Mouse (Mus musculus) mature B cell (primary cell): ENCODE measurements around the gene Dact1.

Experiments used
- in situ Hi-C: fragments of 300-500 bp; cut with MboI; formaldehyde crosslinking; loops from 2 replicates; pipeline ENCODE4 v1.14.3; 2019

The Dact1 gene

DNA sequence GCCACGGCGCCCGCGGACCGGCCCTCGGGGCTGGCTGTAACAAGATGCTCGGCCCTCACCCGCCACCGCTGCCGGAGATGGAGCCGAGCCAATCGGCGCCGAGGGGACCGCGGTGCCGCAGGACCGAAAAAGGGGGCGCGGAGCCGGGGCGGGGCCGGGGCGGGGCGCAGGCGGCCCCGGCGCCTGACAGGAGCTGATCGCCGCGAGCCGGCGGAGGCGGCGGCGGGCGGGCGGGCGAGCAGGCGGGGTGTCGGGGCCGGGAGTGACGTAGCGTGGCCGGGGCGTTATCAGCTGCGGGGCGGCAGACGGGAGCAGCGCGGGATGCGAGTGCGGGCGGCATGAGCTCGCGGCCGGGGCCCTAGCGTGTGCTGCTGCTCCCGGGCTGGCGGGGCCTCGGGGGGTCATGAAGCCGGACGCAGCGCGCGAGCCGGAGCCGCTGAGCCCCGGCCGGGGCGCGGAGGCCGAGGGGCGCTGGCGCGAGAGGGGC is at the start of gene Dact1:
Gene Dact1 (plus strand): TSS at position 304 of the 487 bp plus-strand sequence.
- in situ Hi-C loops, result no loop called here

DNA sequence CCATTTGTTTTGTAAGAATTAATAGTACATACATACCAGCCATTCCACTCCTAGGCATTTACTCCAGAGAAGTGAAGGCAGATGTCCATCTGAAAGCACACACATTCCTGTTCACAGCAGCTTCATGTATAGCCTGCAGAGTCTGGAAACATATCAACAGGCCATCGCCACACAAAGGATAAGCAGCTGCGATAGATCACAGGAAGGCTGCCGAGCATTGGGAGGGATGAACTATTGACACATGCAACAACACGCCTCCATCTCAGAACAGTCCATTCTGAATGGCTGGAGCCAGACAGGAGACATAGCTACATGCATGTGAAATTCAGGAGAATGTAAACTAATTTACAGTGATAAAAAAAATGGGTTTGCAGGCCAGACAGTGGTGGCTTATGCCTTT is 45.5 kb upstream of the Dact1 start:
- in situ Hi-C loops, result no loop called here

DNA sequence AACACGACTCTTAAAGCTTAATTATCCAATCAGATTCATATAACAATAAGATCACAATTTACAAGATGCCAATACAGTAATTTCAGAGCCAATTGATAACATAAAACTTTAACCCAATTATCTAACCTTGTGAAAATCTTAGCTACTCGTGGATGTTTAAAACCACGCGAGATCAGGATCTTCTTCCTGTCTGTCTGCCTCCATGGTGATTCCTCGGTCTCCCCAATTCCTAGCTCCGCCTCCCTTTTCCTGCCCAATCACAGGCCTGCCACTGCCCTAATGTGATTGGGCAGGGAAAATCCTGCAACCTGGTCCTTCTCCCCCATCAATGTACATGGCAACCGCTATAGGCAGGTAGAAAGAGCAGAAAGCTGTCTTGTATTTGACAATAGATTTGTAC is 40.3 kb upstream of the Dact1 start:
- in situ Hi-C loops, result no loop called here

DNA sequence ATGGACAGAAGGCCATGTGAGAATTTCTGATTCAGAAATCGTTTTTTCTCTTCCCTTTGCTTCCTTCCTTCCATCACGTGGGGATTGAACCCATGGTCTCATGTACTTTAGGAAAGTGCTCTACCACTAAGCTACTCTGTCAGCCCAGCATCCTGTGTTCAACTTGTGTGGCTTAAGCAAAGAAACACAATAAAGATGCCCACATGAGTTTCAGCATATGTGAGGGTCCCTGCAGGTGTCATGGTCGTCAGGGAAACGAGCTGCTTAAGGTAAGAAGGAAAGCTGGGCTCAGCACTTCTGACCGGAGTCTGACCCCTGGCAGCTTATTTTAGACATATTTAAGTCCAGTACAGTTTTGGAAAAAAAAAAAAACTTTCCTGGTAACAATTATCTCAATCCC is 38.6 kb upstream of the Dact1 start:
- in situ Hi-C loops, result no loop called here

DNA sequence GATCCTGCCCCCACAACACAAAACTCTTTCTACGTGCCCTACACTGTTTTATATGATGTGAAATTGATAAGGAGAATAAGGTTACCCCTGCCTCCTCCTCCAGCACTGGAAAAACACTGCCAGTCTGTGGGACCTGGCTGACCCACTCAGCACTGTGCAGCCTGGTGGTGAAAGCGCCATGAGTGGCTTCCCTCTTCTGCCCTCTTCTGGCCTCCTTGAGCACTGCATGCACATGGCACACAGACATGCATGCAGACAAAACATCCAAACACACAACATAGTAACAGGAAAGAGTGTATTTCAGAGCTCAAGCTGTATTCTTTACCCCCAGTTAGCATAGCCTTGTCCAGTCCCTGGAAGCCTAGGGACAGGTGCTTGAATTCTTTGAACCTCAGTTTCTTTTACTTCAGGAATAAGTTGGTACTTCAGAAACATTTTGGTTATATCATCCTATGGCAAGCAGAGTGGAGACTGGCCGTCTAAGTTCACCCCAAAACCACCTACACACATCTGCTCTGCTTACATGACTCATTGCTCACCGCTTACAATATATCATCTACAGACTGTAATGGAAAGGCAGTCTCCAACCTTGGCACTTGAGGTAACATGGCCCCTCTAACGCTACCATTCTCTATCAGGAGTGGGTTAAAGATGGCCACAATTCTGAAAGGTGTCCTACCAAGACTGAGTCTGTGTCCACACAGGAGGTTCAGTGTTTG is 35.0 kb upstream of the Dact1 start:
- in situ Hi-C loops, result no loop called here

DNA sequence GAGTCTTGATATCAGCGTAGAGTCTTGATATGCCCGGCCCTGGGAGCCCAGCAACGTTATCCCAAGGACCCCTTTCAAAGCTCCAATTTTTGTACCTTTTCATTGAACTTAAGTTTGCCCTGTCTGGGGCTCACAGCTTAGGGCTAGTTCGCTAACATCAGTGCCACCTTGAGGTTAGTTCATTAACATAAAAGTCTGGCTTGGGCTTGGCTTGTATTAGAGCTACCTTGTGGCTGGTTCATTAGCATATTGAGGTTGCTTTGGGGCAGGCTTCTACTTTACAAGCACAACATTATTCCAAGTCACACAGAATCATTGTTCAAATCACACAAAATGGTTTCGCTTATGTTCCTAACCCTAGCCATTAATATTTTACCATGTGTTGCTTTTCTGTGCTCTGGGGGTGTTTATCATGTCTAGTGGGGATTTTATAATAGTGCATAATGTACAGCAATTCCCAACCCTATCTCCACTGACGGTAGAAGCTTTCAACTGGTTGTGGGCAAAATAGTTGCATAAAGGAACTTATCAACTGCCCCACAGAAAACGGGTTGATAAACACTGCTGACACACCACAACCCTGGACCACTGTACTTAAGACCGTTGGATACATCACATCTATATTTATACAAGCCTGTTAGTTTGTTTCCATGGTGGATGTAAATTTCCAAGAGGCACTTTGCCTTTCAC is 33.6 kb upstream of the Dact1 start:
- in situ Hi-C loops, result no loop called here

DNA sequence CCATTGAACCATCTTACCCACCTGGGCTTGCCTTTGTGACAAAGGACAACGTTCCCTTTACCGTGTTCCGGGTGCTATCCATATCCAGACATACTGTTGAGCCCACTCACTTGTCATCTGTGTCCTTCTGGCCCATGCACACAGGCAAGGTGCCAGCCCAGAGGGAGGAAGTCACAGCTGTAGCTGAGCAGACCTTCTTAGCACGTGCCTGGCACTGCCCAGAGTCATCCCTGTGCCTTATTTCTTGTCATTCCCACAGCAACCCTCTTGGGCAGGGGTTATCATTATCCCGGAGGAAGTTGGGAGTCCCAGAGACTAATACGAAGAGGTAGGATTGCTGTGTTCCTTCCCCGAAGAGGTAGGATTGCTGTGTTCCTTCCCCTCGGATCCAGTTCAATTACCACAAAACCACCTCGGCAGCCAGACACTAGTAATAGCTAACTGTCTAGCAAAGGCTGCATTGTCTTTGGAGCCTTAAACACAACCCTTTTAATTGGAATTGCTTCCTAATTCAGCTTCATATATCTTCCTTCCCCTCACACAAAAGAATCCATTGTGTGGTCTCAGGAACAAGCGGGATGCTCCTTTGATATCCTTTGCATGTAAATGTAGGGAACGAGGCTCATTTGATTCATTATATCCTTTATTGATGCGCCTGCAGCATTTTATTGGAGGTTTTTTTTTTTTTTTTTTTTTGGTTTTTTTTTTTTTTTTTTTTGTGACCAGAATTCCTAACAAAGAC is 30.0 kb upstream of the Dact1 start:
- in situ Hi-C loops, result no loop called here

DNA sequence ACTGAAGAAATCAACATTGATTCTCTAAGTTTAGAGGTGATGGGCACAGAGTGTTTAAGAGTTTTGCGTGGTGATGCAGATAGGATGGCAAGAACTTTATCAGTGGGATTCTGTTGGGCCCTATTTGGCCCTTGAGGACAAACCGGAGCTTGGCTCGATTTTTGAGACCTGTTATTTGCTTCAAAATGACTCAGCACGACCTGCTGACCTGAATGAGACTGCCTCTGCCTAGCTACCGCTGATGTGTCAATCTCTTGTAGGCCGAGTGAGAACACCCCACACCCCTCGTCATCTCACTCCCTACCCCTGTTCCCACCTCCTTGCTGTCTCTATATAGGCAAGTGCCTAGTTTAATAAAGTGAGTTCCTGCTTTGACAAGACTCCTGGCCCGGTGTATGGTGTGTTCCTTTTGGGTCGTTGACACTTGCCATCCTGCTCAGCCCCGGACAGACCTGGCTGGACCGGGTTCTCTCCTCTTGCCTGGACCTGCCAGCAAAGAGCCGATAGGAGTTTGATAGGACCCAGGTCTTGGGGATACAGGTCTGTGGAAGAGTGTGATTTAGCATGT is 28.4 kb upstream of the Dact1 start:
- in situ Hi-C loops, result no loop called here

DNA sequence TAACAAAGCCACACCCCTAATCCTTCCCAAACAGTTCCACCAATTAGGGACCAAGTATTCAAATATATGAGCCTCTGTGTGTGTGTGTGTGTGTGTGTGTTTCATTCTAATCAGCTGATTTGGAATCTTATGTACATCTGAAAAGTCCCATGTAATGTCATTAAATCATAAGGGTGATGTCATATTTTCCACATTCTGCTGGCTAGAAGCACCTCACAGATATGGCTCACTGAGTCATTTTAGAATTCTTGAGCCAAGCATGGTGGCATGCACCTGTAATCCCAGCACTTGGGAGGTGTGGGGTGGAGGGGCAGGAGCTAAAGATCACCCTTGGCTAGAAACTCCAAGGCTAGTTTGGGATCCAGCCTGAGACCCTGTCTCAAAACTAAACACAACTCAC is 24.3 kb upstream of the Dact1 start:
- in situ Hi-C loops, result no loop called here

DNA sequence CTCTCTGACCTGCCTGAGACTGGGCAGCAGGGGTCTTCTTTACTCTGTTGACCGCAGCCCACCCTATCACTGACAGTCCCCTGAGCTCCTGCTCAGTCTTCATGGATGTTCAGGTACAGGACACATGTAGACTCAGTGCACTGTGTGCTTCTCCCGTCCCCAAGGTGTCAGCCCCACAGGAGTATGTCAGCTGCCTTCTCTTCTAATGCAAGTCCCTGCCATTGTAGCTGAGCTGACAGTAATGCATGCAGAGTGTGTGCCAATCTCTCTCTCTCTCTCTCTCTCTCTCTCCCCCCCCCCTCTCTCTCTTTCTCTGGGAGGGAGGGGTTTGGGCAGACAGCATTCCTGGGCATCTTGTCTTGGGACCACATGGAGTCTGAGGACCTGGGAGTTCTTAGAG is 19.2 kb upstream of the Dact1 start:
- in situ Hi-C loops, result no loop called here

DNA sequence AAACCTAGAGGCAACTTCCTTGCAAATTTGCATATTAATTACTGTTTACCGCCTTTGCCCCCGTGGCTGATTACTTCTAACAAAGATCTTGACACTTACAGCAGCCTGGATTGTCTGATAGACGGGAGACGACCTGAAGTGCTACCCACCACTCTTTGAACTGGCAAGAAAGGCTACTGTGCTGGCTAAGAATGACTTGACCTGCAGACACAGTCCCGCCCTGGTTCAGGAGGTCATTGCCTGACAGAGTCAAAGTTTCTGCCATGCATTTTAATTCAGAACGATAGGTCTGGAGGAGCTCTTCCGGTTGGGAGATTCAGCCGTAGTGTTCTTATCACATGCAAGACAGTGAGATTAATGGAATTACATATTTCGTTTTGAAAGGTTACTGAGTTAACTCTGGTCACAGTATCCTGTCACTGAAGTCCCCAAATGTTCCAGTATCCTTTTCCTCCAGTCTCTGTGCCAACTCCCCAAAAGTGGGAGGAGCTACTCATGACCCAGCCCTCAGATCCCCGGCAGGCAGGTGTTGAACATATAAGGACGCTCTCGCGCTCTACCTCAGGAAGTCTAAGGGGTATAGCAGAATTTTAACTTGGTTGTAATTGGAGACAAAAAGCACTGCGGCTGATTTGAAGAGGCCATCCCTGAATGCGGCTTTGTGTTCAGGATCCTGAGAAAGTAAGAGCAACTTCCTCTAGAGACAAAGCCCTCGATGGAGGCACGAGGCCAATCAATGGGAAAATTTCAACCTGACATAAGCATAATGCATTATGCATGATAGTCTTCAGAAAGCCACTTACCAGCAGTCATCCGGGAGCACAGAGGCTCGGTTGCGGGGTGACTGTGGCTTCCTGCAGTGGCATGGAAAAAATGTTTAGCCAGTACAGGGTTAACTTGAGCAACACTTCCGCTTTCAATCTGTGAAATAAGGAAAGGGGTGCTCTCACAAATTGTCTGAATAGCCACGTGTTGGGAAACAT is 15.4 kb upstream of the Dact1 start:
- in situ Hi-C loops, result no loop called here

DNA sequence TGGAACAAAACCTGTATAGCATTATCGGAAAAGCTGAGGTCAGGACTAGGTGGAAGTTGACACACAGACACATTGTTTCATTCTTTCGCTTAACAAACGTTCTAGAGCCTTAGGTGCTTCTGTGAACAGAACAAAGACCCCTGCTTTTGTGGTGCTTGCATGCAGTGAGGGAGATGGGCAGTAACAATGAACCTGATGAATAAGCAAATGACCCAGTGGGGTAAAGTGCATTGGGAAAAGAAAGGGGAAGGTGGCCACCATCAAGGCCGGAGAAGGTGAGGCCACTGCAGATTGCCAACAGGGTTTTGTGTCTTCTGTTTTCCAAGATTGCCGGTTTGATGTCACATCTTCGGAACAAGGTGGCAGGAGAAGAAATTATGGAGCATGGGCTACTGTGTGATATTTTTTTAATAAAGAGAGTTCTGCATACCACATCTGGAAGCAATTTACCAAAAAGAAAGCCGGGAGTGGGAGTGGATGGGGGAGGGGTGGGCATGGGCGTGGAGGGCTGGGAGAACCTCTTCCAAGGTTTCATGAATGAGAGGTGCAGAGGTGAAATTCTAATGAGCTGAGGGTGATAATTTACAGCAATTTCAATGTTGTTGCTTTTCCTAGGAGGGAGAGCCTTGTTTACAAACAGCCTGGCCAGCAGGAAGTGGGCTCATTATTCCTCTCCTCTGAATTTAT is 12.7 kb upstream of the Dact1 start:
- in situ Hi-C loops, result no loop called here

DNA sequence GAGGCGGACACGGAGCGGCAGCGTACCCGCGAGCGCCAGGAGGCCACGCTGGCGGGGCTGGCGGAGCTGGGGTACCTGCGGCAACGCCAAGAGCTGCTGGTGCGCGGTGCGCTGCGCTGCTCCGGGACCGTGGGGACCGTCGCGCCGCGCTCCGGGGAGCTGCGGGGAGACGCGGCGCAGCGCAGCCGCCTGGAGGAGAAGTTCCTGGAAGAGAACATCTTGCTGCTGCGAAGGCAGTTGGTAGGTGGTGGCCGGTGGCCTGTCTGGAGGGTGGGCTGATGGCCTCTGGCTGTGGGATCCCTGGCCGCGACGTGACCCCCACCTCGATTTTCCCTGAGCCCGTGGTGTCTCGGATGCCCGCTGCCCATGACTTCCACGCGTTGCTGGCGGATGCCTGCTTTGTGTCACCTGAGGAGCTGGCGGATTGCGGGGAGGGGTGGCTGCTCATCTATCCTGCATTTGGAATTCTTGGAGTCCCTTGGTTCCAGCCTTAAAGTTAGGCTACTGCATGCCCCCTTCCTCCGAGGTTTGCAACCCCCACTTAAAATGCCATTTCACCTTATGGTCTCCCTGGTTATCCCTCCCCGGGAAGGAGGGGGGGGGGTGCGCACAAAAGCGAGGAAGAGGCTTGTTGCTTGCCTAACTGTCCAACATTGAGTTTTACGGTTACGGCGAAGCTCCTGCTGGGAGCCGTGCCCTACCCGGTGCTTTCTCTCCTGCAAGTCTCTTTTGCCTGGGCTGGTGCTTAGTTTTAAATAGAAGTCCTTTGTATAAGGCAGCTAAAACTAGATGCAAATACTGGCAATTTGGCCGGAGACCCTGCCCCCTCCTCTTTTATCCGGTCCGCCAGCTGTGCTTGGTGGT is 616 bp downstream of the Dact1 start:
- in situ Hi-C loops, result no loop called here

DNA sequence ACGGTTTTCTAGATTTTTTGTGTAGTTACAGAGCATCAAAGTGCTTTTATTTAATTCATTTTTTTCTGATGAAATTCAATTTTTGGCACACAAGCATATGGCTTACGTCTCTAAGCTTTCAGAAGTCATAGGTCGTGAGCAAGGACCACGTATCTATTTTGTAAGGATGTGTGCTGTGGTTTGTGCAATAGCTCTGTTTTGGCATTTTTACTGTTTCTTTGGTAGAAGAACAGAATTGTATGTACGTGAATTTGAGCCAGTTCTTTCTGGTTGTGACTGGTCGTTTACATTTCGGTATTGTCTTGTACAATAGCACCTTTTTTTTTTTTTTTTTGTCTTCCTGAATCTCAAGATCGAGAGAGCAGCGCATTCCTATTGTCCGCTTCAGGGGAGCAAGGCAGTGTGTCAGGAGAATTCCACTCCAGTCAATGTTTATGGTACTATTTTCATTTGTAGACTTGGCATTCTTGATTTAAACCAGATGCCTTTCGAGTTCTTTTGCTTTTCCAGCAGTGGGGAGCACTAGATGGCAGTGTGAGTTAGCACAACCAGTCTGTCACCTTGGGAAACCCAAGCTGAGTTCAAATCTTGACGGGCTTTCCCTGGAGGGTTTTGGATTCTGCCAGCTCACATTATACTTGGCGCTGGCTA is 1.7 kb downstream of the Dact1 start:
- in situ Hi-C loops, result no loop called here

DNA sequence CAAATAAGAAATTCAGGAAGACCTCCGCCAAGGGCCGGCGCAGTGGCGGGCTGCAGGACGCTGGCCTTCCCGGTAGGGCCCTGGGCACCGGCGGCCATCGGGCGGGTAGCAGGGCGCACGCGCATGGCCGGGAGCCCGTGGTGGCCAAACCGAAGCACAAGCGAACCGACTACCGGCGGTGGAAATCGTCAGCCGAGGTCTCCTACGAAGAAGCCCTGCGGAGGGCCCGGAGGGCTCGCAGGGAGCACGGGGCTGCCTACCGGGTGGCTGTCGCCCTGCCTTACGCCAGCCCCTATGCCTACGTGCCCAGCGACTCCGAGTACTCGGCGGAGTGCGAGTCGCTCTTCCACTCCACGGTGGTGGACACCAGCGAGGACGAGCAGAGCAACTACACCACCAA is 8.6 kb downstream of the Dact1 start:
- in situ Hi-C loops, result no loop called here

DNA sequence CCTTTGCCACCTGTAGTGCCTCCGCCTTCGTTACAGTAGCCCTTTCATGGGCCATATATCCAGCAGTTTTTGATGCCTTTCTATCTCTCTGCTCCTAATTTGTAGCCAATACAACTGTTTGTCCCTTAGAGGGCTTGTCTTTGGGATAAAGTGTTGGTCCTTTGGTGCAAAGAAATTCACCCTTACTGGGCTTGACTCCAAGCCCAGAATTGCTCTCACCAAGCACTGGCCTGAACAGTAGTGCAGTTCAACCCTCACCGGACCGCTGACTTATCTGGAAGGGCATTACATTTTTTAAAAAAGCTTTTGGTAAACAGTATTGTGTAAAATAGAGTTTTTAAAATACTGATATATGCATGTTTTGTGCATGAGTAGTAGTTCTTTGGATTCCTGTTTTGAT is 9.9 kb downstream of the Dact1 start:
- in situ Hi-C loops, result no loop called here

DNA sequence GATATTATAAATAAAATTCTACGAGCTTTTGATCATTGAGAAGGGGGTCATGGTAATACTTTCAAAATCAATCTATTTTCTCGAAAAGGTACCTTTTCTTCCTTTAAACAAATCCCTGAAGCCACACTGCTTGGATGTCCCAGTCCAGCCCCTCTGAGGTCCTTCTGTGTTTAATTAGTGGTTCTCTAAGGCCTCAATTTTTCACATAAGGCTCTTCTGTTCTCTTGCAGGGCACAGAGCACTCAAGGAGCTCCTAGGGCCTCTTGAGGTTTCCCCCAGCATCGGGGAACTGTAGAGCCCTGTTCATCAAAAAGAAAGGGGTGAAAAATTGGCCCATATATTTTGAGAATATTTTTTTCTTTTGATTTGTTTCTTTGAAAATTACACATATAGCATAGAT is 23.0 kb downstream of the Dact1 start:
- in situ Hi-C loops, result no loop called here

DNA sequence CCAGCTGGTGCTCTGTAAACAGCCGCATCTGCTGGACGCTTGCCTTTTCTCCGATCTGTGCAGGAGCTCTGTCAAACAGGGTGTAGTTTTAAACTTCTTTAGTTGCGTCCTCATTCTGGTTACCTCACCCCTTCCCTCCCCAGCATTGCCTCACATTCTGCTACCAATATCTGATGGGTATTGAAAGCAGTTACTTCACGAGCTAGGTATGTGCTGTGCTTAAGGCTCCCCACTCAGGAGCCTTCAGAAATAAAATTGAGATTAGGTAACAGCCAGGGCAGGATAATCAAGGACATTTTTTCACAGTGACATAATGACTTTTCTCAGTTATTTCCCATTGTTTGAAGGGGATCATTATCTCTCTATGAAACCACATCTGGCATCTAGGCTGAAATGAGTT is 23.9 kb downstream of the Dact1 start:
- in situ Hi-C loops, result no loop called here

DNA sequence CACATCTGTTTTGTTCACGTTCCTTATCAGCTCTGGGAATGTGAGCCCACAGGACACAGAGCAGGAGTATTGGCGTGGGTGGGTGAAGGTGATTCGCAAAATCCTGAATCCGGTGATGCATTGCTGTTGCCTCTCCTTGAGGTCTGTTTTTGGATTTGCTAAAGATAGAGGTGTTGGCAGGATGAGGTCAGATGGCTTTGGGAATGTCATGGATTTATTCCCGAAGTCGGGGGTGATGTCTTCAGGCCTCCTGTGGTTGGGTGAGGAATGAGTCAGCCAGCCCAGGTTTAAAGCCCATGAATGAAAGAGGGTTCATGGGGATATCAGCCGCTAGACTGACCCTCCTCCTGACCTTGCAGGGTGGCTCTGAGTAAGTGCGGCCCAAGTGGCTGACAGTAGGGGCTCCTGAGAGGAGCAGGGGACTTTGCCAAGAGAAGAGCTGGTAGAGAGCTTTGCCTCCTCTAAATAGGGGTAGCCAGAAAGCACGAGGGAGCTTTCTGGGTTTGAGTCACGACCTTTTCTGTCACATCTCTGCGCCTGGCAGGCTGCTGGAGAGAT is 27.4 kb downstream of the Dact1 start:
- in situ Hi-C loops, result no loop called here
